Mouse (Mus musculus) liver, embryonic 16.5 days (tissue): Measurements from ENCODE around the gene Slc16a10. TPM values are rescaled to one million over a fixed set of nuclear protein-coding genes. Genes with fewer than 3 reads are reported as not detected.

Experiments used
- ATAC-seq: fragments of 200-750 bp; cut with Nextera tagmentation; 2 replicates; pipeline ENCODE4 v1.8.0; 2017; ENCODE audit warnings: low read depth, mild to moderate bottlenecking, moderate number of reproducible peaks, moderate library complexity
- H3K27ac ChIP-seq: fragments of 300-500 bp; sonication (generic); 2 replicates; pipeline ENCODE4 v1.5.1; 2014; ENCODE audit warnings: mild to moderate bottlenecking, low read length
- H3K27me3 ChIP-seq: fragments of 300-500 bp; sonication (generic); 2 replicates; pipeline ENCODE4 v1.6.1; 2014; ENCODE audit warnings: low read depth, low read length, mixed read lengths; ENCODE audit not compliant: control insufficient read depth, insufficient read depth
- H3K36me3 ChIP-seq: fragments of 300-500 bp; sonication (generic); 2 replicates; pipeline ENCODE4 v1.6.1; 2014; ENCODE audit warnings: mild to moderate bottlenecking; ENCODE audit not compliant: control insufficient read depth, insufficient read depth
- H3K4me1 ChIP-seq: fragments of 300-500 bp; sonication (generic); 2 replicates; pipeline ENCODE4 v1.6.1; 2014; ENCODE audit warnings: low read depth, low read length, mixed read lengths; ENCODE audit not compliant: control insufficient read depth
- H3K4me2 ChIP-seq: fragments of 300-500 bp; sonication (generic); 2 replicates; pipeline ENCODE4 v1.6.1; 2014; ENCODE audit warnings: low read depth, low read length, mixed read lengths
- H3K4me3 ChIP-seq: fragments of 300-500 bp; sonication (generic); 2 replicates; pipeline ENCODE4 v1.5.1; 2014; ENCODE audit warnings: low read depth, mild to moderate bottlenecking, low read length
- H3K9ac ChIP-seq: fragments of 300-500 bp; sonication (generic); 2 replicates; pipeline ENCODE4 v1.6.1; 2014; ENCODE audit warnings: low read depth, low read length
- H3K9me3 ChIP-seq: fragments of 300-500 bp; sonication (generic); replicated peaks from 2 replicates; pipeline ENCODE4 v1.6.1; 2016; ENCODE audit warnings: low read length; ENCODE audit not compliant: control insufficient read depth
- WGBS: fragments of 180-500 bp; shearing (Covaris S2); extraction: QIAGEN DNeasy Blood & Tissue Kit; methylation state at CpG from one replicate; pipeline ENCODE4 v1.1.7; 2014; ENCODE audit not compliant: insufficient replicate concordance; 5-methylcytosine and 5-hydroxymethylcytosine counted together
- polyA plus RNA-seq: library from polyadenylated mRNA; unstranded; fragments of >200 nt; fragmentation: Nextera tagmentation; extraction: Ambion mirVana; gene quantifications from 2 replicates; pipeline ENCODE4 v1.2.1, GENCODE M21; 2015

Slc16a10 gene
- polyA plus RNA-seq, 1 experiment from 2014 or later = 75.2 TPM

- H3K27ac ChIP-seq = no peak overlapping the region
- ATAC-seq = peak; percentile 11; the same call in 1 of the 2 replicates
- no peak overlapping the region for H3K4me3 ChIP-seq
- no peaks in the 10 kb centered on the region for H3K36me3 ChIP-seq
- H3K9me3 ChIP-seq = no peaks in the 10 kb centered on the region
- WGBS = 85% methylated on average over 2 of the region's 2 CpGs
- H3K4me1 ChIP-seq = peaks cover 8% of the 10 kb centered on the region
- no peak overlapping the region for H3K4me2 ChIP-seq
- H3K27me3 ChIP-seq = peaks cover 5% of the 10 kb centered on the region
- no peak overlapping the region for H3K9ac ChIP-seq
Measured at GRCm38 (mm10) chr10:40161236-40161635, 19.2 kb upstream of the Slc16a10 start.

GRCm38 (mm10) chr10:40152550-40152857 lies 10.4 kb upstream of the Slc16a10 start:
- no peak overlapping the region for H3K4me3 ChIP-seq
- H3K9ac ChIP-seq = peak overlapping the region; percentile 24
- no peak for ATAC-seq
- no peaks in the 10 kb centered on the region for H3K36me3 ChIP-seq
- no peaks in the 10 kb centered on the region for H3K9me3 ChIP-seq
- peaks cover 53% of the 10 kb centered on the region for H3K4me1 ChIP-seq
- peak overlapping the region; percentile 11; the same call in 1 of the 2 replicates for H3K4me2 ChIP-seq
- H3K27ac ChIP-seq = peak overlapping the region; percentile 64
- no peaks in the 10 kb centered on the region for H3K27me3 ChIP-seq
- 59% methylated on average over 4 of the region's 4 CpGs for WGBS

- peak overlapping the region; percentile 64 for H3K27ac ChIP-seq
- H3K36me3 ChIP-seq = no peaks in the 10 kb centered on the region
- H3K4me2 ChIP-seq = no peak overlapping the region
- 67% methylated on average over 8 of the region's 8 CpGs for WGBS
- H3K27me3 ChIP-seq = no peaks in the 10 kb centered on the region
- no peaks in the 10 kb centered on the region for H3K9me3 ChIP-seq
- H3K4me1 ChIP-seq = peaks cover 58% of the 10 kb centered on the region
- no peak for ATAC-seq
- H3K9ac ChIP-seq = peak overlapping the region; percentile 30
- no peak overlapping the region for H3K4me3 ChIP-seq
Measured at GRCm38 (mm10) chr10:40151852-40152549, 9.9 kb upstream of the Slc16a10 start.

GRCm38 (mm10) chr10:40149584-40150145 lies 7.6 kb upstream of the Slc16a10 start:
- Histone ChIP-seq H3K9ac (peak overlapping the region; percentile 68), H3K36me3 (no peaks in the 10 kb centered on the region), H3K9me3 (no peaks in the 10 kb centered on the region), H3K4me3 (peak overlapping the region; percentile 52), H3K4me2 (peak overlapping the region; percentile 73), H3K27me3 (no peaks in the 10 kb centered on the region), H3K27ac (peak overlapping the region; percentile 98), H3K4me1 (peaks cover 67% of the 10 kb centered on the region)
- 27% methylated on average over 5 of the region's 5 CpGs for WGBS
- ATAC-seq = peak; percentile 87

- peak overlapping the region; percentile 19; the same call in 1 of the 2 replicates for H3K4me3 ChIP-seq
- no peaks in the 10 kb centered on the region for H3K36me3 ChIP-seq
- H3K27me3 ChIP-seq = no peaks in the 10 kb centered on the region
- H3K9me3 ChIP-seq = no peaks in the 10 kb centered on the region
- peak; percentile 75 for ATAC-seq
- H3K9ac ChIP-seq = peak overlapping the region; percentile 60
- H3K27ac ChIP-seq = peak overlapping the region; percentile 95
- peak overlapping the region; percentile 62 for H3K4me2 ChIP-seq
- 53% methylated on average over 8 of the region's 8 CpGs for WGBS
- peaks cover 62% of the 10 kb centered on the region for H3K4me1 ChIP-seq
Measured at GRCm38 (mm10) chr10:40147325-40148059, 5.4 kb upstream of the Slc16a10 start.

GRCm38 (mm10) chr10:40146451-40146850 lies 4.4 kb upstream of the Slc16a10 start:
- Histone ChIP-seq H3K36me3 (no peaks in the 10 kb centered on the region), H3K4me1 (peaks cover 53% of the 10 kb centered on the region), H3K27ac (peak overlapping the region; percentile 95), H3K9ac (0 out of 2 replicates have a peak overlapping the region, but pooled peaks have one; percentile 15), H3K4me3 (no peak overlapping the region), H3K4me2 (peak overlapping the region; percentile 62; the same call in 1 of the 2 replicates), H3K27me3 (no peaks in the 10 kb centered on the region), H3K9me3 (no peaks in the 10 kb centered on the region)
- ATAC-seq = no peak
- 54% methylated on average over 3 of the region's 3 CpGs for WGBS

- Histone ChIP-seq H3K9ac (no peak overlapping the region), H3K9me3 (no peaks in the 10 kb centered on the region), H3K4me3 (no peak overlapping the region), H3K27ac (no peak overlapping the region; the same call in 1 of the 2 replicates), H3K27me3 (no peaks in the 10 kb centered on the region), H3K36me3 (no peaks in the 10 kb centered on the region), H3K4me2 (no peak overlapping the region), H3K4me1 (peaks cover 49% of the 10 kb centered on the region)
- 88% methylated on average over 1 of the region's 1 CpGs for WGBS
- no peak for ATAC-seq
Measured at GRCm38 (mm10) chr10:40144815-40145214, 2.8 kb upstream of the Slc16a10 start.

- H3K9me3 ChIP-seq = no peaks in the 10 kb centered on the region
- peak overlapping the region; percentile 98 for H3K9ac ChIP-seq
- peaks cover 49% of the 10 kb centered on the region for H3K4me1 ChIP-seq
- H3K4me3 ChIP-seq = peak overlapping the region; percentile 79
- no peaks in the 10 kb centered on the region for H3K27me3 ChIP-seq
- H3K4me2 ChIP-seq = peak overlapping the region; percentile 70
- ATAC-seq = peak; percentile 5
- WGBS = 2% methylated on average over 27 of the region's 27 CpGs
- H3K27ac ChIP-seq = peak overlapping the region; percentile 93
- H3K36me3 ChIP-seq = peaks cover 5% of the 10 kb centered on the region; the same call in 1 of the 2 replicates
Measured at GRCm38 (mm10) chr10:40141016-40141851, 824 bp downstream of the Slc16a10 start.
